Mouse (Mus musculus) intestine, embryonic 15.5 days (tissue): ENCODE results near the gene AC161166.1. TPM values are rescaled to one million over a fixed set of nuclear protein-coding genes. Genes with fewer than 3 reads are reported as not detected.

Source experiments
- ATAC-seq: fragments of 200-750 bp; cut with Nextera tagmentation; 2 replicates; pipeline ENCODE4 v1.8.0; 2017; ENCODE audit warnings: moderate TSS enrichment, moderate library complexity
- H3K27ac ChIP-seq: fragments of 300-500 bp; sonication (generic); 2 replicates; pipeline ENCODE4 v1.5.1; 2015; ENCODE audit warnings: mild to moderate bottlenecking, inconsistent platforms
- H3K27me3 ChIP-seq: fragments of 300-500 bp; sonication (generic); replicated peaks from 2 replicates; pipeline ENCODE4 v1.6.1; 2015; ENCODE audit warnings: inconsistent platforms
- H3K36me3 ChIP-seq: fragments of 300-500 bp; sonication (generic); 2 replicates; pipeline ENCODE4 v1.6.1; 2015; ENCODE audit warnings: inconsistent platforms
- H3K4me1 ChIP-seq: fragments of 300-500 bp; sonication (generic); replicated peaks from 2 replicates; pipeline ENCODE4 v1.6.1; 2015; ENCODE audit warnings: inconsistent platforms
- H3K4me2 ChIP-seq: fragments of 300-500 bp; sonication (generic); replicated peaks from 2 replicates; pipeline ENCODE4 v1.6.1; 2015; ENCODE audit warnings: mild to moderate bottlenecking, inconsistent platforms
- H3K4me3 ChIP-seq: fragments of 300-500 bp; sonication (generic); replicated peaks from 2 replicates; pipeline ENCODE4 v1.5.1; 2015; ENCODE audit warnings: inconsistent platforms
- H3K9ac ChIP-seq: fragments of 300-500 bp; sonication (generic); 2 replicates; pipeline ENCODE4 v1.6.1; 2015; ENCODE audit warnings: inconsistent platforms
- H3K9me3 ChIP-seq: fragments of 300-500 bp; sonication (generic); 2 replicates; pipeline ENCODE4 v1.6.1; 2016; ENCODE audit warnings: inconsistent platforms
- WGBS: fragments of 180-500 bp; shearing (Covaris S2); methylation state at CpG from one replicate; pipeline ENCODE4 v1.1.7; 2015; 5-methylcytosine and 5-hydroxymethylcytosine counted together
- polyA plus RNA-seq: library from polyadenylated mRNA; unstranded; fragments of >200 nt; fragmentation: Nextera tagmentation; extraction: Ambion mirVana; gene quantifications from 2 replicates; pipeline ENCODE4 v1.2.1, GENCODE M21; 2015

Gene AC161166.1
- polyA plus RNA-seq, 1 experiment from 2014 or later = 0.24 TPM

- no peak for ATAC-seq
- no peaks in the 10 kb centered on the region for H3K27me3 ChIP-seq
- H3K4me3 ChIP-seq = no peak overlapping the region
- no peak overlapping the region for H3K4me2 ChIP-seq
- no peak overlapping the region for H3K9ac ChIP-seq
- peaks cover 9% of the 10 kb centered on the region; the same call in 1 of the 2 replicates for H3K36me3 ChIP-seq
- no peaks in the 10 kb centered on the region for H3K4me1 ChIP-seq
- H3K9me3 ChIP-seq = no peaks in the 10 kb centered on the region
- H3K27ac ChIP-seq = no peak overlapping the region
- 76% methylated on average over 5 of the region's 5 CpGs for WGBS
These were observed 44.4 kb downstream of the AC161166.1 start for GRCm38 (mm10) chr7:24467886-24468285.

DNA sequence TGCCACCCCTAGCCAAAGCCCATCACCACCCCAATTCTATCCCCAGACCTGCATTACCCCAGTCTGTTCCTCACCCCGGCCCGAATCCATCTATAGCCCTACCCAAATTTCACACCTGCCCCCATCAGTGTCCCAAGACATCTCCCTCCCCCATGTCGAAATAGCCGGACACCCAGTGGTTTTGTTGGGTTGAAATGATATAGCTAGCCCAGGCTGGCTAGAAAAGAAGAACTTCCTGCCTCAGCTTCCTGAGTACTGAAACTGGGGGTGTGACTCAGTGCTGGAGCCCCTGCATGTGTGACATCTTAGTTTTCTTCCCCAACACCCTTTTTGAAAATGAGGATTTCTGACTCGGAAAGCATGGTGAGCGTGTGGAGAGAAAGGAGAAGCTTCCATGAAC, 45.4 kb downstream of the AC161166.1 start:
- Histone ChIP-seq H3K9ac (no peak overlapping the region), H3K27me3 (no peaks in the 10 kb centered on the region), H3K4me1 (peaks cover 6% of the 10 kb centered on the region), H3K27ac (no peak overlapping the region), H3K9me3 (no peaks in the 10 kb centered on the region), H3K36me3 (peaks cover 7% of the 10 kb centered on the region; the same call in 1 of the 2 replicates), H3K4me3 (no peak overlapping the region), H3K4me2 (no peak overlapping the region)
- ATAC-seq = no peak
- WGBS = 93% methylated on average over 6 of the region's 6 CpGs

- no peaks in the 10 kb centered on the region for H3K27me3 ChIP-seq
- no peaks in the 10 kb centered on the region for H3K9me3 ChIP-seq
- peak; percentile 74 for ATAC-seq
- peak within 1 kb of the TSS; percentile 18 for H3K9ac ChIP-seq
- peak within 1 kb of the TSS; percentile 61 for H3K27ac ChIP-seq
- peak within 1 kb of the TSS; percentile 39 for H3K4me3 ChIP-seq
- peak within 1 kb of the TSS; percentile 75 for H3K4me2 ChIP-seq
- peaks cover 19% of the 10 kb centered on the region for H3K4me1 ChIP-seq
- H3K36me3 ChIP-seq = no peaks in the 10 kb centered on the region
- WGBS = 2% methylated on average over 27 of the region's 27 CpGs
These were observed 49.6 kb downstream of the AC161166.1 start, which contains the start of gene Plaur for GRCm38 (mm10) chr7:24462388-24463319. Plaur (plus strand) TSS chr7:24462484.

GRCm38 (mm10) chr7:24461376-24462051, 50.7 kb downstream of the AC161166.1 start:
- no peaks in the 10 kb centered on the region for H3K27me3 ChIP-seq
- peak; percentile 27; the same call in 1 of the 2 replicates for ATAC-seq
- peak overlapping the region; percentile 75; the same call in 1 of the 2 replicates for H3K4me2 ChIP-seq
- H3K27ac ChIP-seq = 0 out of 2 replicates have a peak overlapping the region, but pooled peaks have one; percentile 28
- no peaks in the 10 kb centered on the region for H3K36me3 ChIP-seq
- H3K4me3 ChIP-seq = no peak overlapping the region
- 36% methylated on average over 14 of the region's 14 CpGs for whole genome bisulfite sequencing
- H3K9me3 ChIP-seq = no peaks in the 10 kb centered on the region
- peaks cover 19% of the 10 kb centered on the region for H3K4me1 ChIP-seq
- no peak overlapping the region for H3K9ac ChIP-seq

Other genes with a start within 250 kb of the AC161166.1 start
- 5.4 and 6.1 TPM in 2 replicates for gene Zfp93, start 242.0 kb downstream of the AC161166.1 start, polyA plus RNA-seq
- gene Zfp61, start 211.2 kb downstream of the AC161166.1 start, polyA plus RNA-seq = 23.6 and 24.6 TPM in 2 replicates
- 6.0 and 7.5 TPM in 2 replicates for gene Zfp94, start 195.8 kb downstream of the AC161166.1 start, polyA plus RNA-seq
- 0.18 and 0.27 TPM in 2 replicates for gene Tescl, start 178.5 kb downstream of the AC161166.1 start, polyA plus RNA-seq
- gene Lypd5, start 163.3 kb downstream of the AC161166.1 start, polyA plus RNA-seq = not detected in 2 replicates
- gene Kcnn4, start 142.2 kb downstream of the AC161166.1 start, polyA plus RNA-seq = 2.7 and 3.4 TPM in 2 replicates
- gene Smg9, start 112.8 kb downstream of the AC161166.1 start, polyA plus RNA-seq = 19.6 and 21.8 TPM in 2 replicates
- gene Irgc1, start 60.2 kb downstream of the AC161166.1 start, polyA plus RNA-seq = not detected in 2 replicates
- 8.7 and 10.5 TPM in 2 replicates for gene Plaur, start 50.0 kb downstream of the AC161166.1 start, polyA plus RNA-seq
- gene Cadm4, start 30.4 kb downstream of the AC161166.1 start, polyA plus RNA-seq = 2.8 and 3.3 TPM in 2 replicates
- 32.0 and 36.6 TPM in 2 replicates for gene Zfp428, start 5.4 kb downstream of the AC161166.1 start, polyA plus RNA-seq
- gene Irgq, start 18.2 kb upstream of the AC161166.1 start, polyA plus RNA-seq = 5.3 and 5.7 TPM in 2 replicates
- gene Pinlyp, start 33.7 kb upstream of the AC161166.1 start, polyA plus RNA-seq = not detected in 2 replicates
- gene Xrcc1, start 33.8 kb upstream of the AC161166.1 start, polyA plus RNA-seq = 79.9 and 101 TPM in 2 replicates
- 35.7 and 36.7 TPM in 2 replicates for gene Ethe1, start 75.1 kb upstream of the AC161166.1 start, polyA plus RNA-seq
- gene Zfp575, start 75.2 kb upstream of the AC161166.1 start, polyA plus RNA-seq = 3.2 and 3.6 TPM in 2 replicates
- 0.35 and 0.39 TPM in 2 replicates for gene Phldb3, start 98.3 kb upstream of the AC161166.1 start, polyA plus RNA-seq
- 0.44 and 0.64 TPM in 2 replicates for gene Lypd3, start 124.1 kb upstream of the AC161166.1 start, polyA plus RNA-seq
- gene Tex101, start 164.2 kb upstream of the AC161166.1 start, polyA plus RNA-seq = 0.14 and 0.15 TPM in 2 replicates
- gene BC049730, start 196.8 kb upstream of the AC161166.1 start, polyA plus RNA-seq = not detected in 2 replicates
- not detected in 2 replicates for gene Gm4763, start 214.5 kb upstream of the AC161166.1 start, polyA plus RNA-seq
- gene Cd177, start 247.9 kb upstream of the AC161166.1 start, polyA plus RNA-seq = 1.2 and 2.0 TPM in 2 replicates